ENCODE assay signal across 21 mouse cellular contexts in genomic region chr13:62617449-62617848, GRCm38 (mm10). TPM values are rescaled to one million over a fixed set of nuclear protein-coding genes. Genes with fewer than 3 reads are reported as not detected.
"Had no signal": no experiment of that assay in that cellular context is flagged by ENCODE, and none has a peak within 500 bp of the region (broad histone marks: within the 10 kb centered on the region; RNA-seq: fewer than 3 reads in every experiment).

No protein-coding gene starts in this region.

RNA-seq across cellular contexts. Expression of gene 6720489N17Rik, which starts 6.5 kb away (rescaled TPM):
- polyA plus RNA-seq: erythroblast, embryonic 14.5 days had no signal

RNA-seq across cellular contexts. Expression of gene Zfp934, which starts 46.5 kb away (rescaled TPM):
- polyA plus RNA-seq: erythroblast, embryonic 14.5 days had no signal

RNA-seq across cellular contexts. Expression of gene Zfp935, which starts 59.1 kb away (rescaled TPM):
- total RNA-seq: common myeloid progenitor, adult 5-6 weeks; forebrain, postnatal 0 days; gastrocnemius, postnatal 36 days; gastrocnemius, postnatal 4 days; heart, adult 2 months had no signal
- polyA plus RNA-seq: cortical plate, adult 2 months; embryonic facial prominence, embryonic 10.5 days; embryonic facial prominence, embryonic 13.5 days; embryonic facial prominence, embryonic 14.5 days; embryonic facial prominence, embryonic 15.5 days; erythroblast, embryonic 14.5 days; forebrain, embryonic 10.5 days; forebrain, embryonic 11.5 days; forebrain, embryonic 12.5 days; forebrain, embryonic 13.5 days; forebrain, embryonic 14.5 days; forebrain, embryonic 15.5 days; forebrain, embryonic 16.5 days; forebrain, postnatal 0 days; frontal cortex, adult 2 months; gonadal fat pad, adult 2 months; heart, adult 2 months; heart, embryonic 10.5 days had no signal
